In genomic region chr5:35286190-35286589, GRCm38 (mm10) we compare ENCODE assay signal across 22 mouse cellular contexts. TPM values are rescaled to one million over a fixed set of nuclear protein-coding genes. Genes with fewer than 3 reads are reported as not detected.
DNase-seq lines count a peak whose midpoint lies in the region; ATAC-seq and TF ChIP-seq lines count a peak whose summit lies in the region.
"Had no signal": no experiment of that assay in that cellular context is flagged by ENCODE, and none has a peak within 500 bp of the region (broad histone marks: within the 10 kb centered on the region; RNA-seq: fewer than 3 reads in every experiment).

No protein-coding gene starts in this region.

- ATAC-seq in hindbrain, embryonic 11.5 days (ENCODE audit: low FRiP score): no peak
- ATAC-seq in midbrain, embryonic 11.5 days (ENCODE audit: low FRiP score): no peak
- no peak for ATAC-seq in midbrain, embryonic 15.5 days (replicated peaks)
- 0 out of 2 replicates have a peak, but pooled peaks have one; percentile 26 for ATAC-seq in erythroid progenitor cell, adult 5-6 weeks (replicated peaks; ENCODE audit: low FRiP score, poor library complexity, severe bottlenecking)
- ATAC-seq: forebrain, embryonic 14.5 days; hindbrain, postnatal 0 days had no signal

- 77% methylated on average over 5 of the region's 5 CpGs for WGBS in hindbrain, embryonic 10.5 days
- whole genome bisulfite sequencing in hindbrain, embryonic 11.5 days: 71% methylated on average over 5 of the region's 5 CpGs
- WGBS in midbrain, embryonic 11.5 days: 74% methylated on average over 5 of the region's 5 CpGs
- WGBS in midbrain, embryonic 15.5 days: 76% methylated on average over 5 of the region's 5 CpGs

- intact Hi-C loops in gastrocnemius, adult 2 months (cut with DNase I): no loop called here

- TF ChIP-seq CTCF in gastrocnemius, adult 2 months (IDR thresholded peaks at IDR 0.05): no peak

- H3K27me3 ChIP-seq in hindbrain, embryonic 10.5 days (ENCODE audit: insufficient read depth, poor library complexity, severe bottlenecking): peaks cover 38% of the 10 kb centered on the region
- H3K27me3 ChIP-seq in hindbrain, embryonic 11.5 days (ENCODE audit: control insufficient read depth, insufficient read depth, low read length): peaks cover 20% of the 10 kb centered on the region
- peaks cover 13% of the 10 kb centered on the region for H3K27me3 ChIP-seq in midbrain, embryonic 11.5 days (ENCODE audit: control insufficient read depth, insufficient read depth, low read length)
- peaks cover 19% of the 10 kb centered on the region for H3K27me3 ChIP-seq in midbrain, embryonic 15.5 days (replicated peaks)

- DNase-seq in hindbrain, embryonic 10.5 days (ENCODE audit: low spot score): no peak
- DNase-seq in hindbrain, embryonic 11.5 days (ENCODE audit: low spot score): no peak
- peak; percentile 53 for DNase-seq in midbrain, embryonic 11.5 days (ENCODE audit: low spot score, missing footprints)
- no peak for DNase-seq in gastrocnemius, adult 2 months
- DNase-seq in heart, adult 9 months (ENCODE audit: low spot score in 2 of 2): no peak
- DNase-seq: adrenal gland, postnatal 10 days; cerebellum, adult 18-20 months; cerebellum, postnatal 10 days; gastrocnemius, postnatal 25 days; heart, postnatal 36 days had no signal

- 0 out of 2 replicates have a peak overlapping the region, but pooled peaks have one; percentile 19 for H3K27ac ChIP-seq in hindbrain, embryonic 10.5 days
- no peak overlapping the region for H3K27ac ChIP-seq in hindbrain, embryonic 11.5 days (ENCODE audit: low read depth, low read length)
- no peak overlapping the region for H3K27ac ChIP-seq in midbrain, embryonic 11.5 days (ENCODE audit: low read depth, low read length)
- no peak overlapping the region for H3K27ac ChIP-seq in midbrain, embryonic 15.5 days
- H3K27ac ChIP-seq in gastrocnemius, adult 2 months: no peak overlapping the region
- H3K27ac ChIP-seq: embryonic facial prominence, embryonic 10.5 days; forebrain, embryonic 10.5 days; heart, embryonic 13.5 days; hindbrain, embryonic 13.5 days; hindbrain, postnatal 0 days had no signal

- H3K4me2 ChIP-seq in hindbrain, embryonic 11.5 days (replicated peaks; ENCODE audit: low read depth, low read length): no peak overlapping the region
- no peak overlapping the region for H3K4me2 ChIP-seq in midbrain, embryonic 11.5 days
- H3K4me2 ChIP-seq in midbrain, embryonic 15.5 days: no peak overlapping the region
- H3K4me2 ChIP-seq: heart, embryonic 13.5 days; hindbrain, embryonic 13.5 days had no signal

- H3K9me3 ChIP-seq in hindbrain, embryonic 10.5 days: no peaks in the 10 kb centered on the region
- H3K9me3 ChIP-seq in hindbrain, embryonic 11.5 days (ENCODE audit: control insufficient read depth, low read length): no peaks in the 10 kb centered on the region
- no peaks in the 10 kb centered on the region for H3K9me3 ChIP-seq in midbrain, embryonic 11.5 days (ENCODE audit: control insufficient read depth, low read length)
- H3K9me3 ChIP-seq in midbrain, embryonic 15.5 days: no peaks in the 10 kb centered on the region
- H3K9me3 ChIP-seq: embryonic facial prominence, embryonic 10.5 days; forebrain, embryonic 10.5 days; heart, embryonic 13.5 days; hindbrain, embryonic 13.5 days had no signal

- no peak overlapping the region for H3K9ac ChIP-seq in hindbrain, embryonic 11.5 days (ENCODE audit: low read depth, low read length)
- no peak overlapping the region for H3K9ac ChIP-seq in midbrain, embryonic 11.5 days (ENCODE audit: low read length)
- no peak overlapping the region for H3K9ac ChIP-seq in midbrain, embryonic 15.5 days
- H3K9ac ChIP-seq: heart, embryonic 13.5 days; hindbrain, embryonic 13.5 days had no signal

- no peaks in the 10 kb centered on the region for H3K36me3 ChIP-seq in hindbrain, embryonic 10.5 days
- H3K36me3 ChIP-seq in hindbrain, embryonic 11.5 days (ENCODE audit: control insufficient read depth, insufficient read depth, low read length): no peaks in the 10 kb centered on the region
- no peaks in the 10 kb centered on the region for H3K36me3 ChIP-seq in midbrain, embryonic 11.5 days (ENCODE audit: control insufficient read depth, insufficient read depth, low read length)
- H3K36me3 ChIP-seq in midbrain, embryonic 15.5 days (replicated peaks): no peaks in the 10 kb centered on the region
- H3K36me3 ChIP-seq: embryonic facial prominence, embryonic 10.5 days; forebrain, embryonic 10.5 days; heart, embryonic 13.5 days; hindbrain, embryonic 13.5 days had no signal

- H3K4me1 ChIP-seq in hindbrain, embryonic 10.5 days (replicated peaks): 0 out of 2 replicates have a peak, but pooled peaks cover 4% of the 10 kb centered on the region
- no peaks in the 10 kb centered on the region for H3K4me1 ChIP-seq in hindbrain, embryonic 11.5 days (replicated peaks; ENCODE audit: control insufficient read depth, insufficient read depth, low read length)
- H3K4me1 ChIP-seq in midbrain, embryonic 11.5 days (ENCODE audit: control insufficient read depth, insufficient read depth, low read length): no peaks in the 10 kb centered on the region
- no peaks in the 10 kb centered on the region; the same call in 1 of the 2 replicates for H3K4me1 ChIP-seq in midbrain, embryonic 15.5 days

- no peak overlapping the region for H3K4me3 ChIP-seq in hindbrain, embryonic 10.5 days
- no peak overlapping the region for H3K4me3 ChIP-seq in hindbrain, embryonic 11.5 days (ENCODE audit: low read depth, low read length)
- no peak overlapping the region for H3K4me3 ChIP-seq in midbrain, embryonic 11.5 days (ENCODE audit: low read depth, low read length)
- H3K4me3 ChIP-seq in midbrain, embryonic 15.5 days: no peak overlapping the region
- no peak overlapping the region for H3K4me3 ChIP-seq in gastrocnemius, adult 2 months
- H3K4me3 ChIP-seq: embryonic facial prominence, embryonic 10.5 days; forebrain, embryonic 10.5 days; heart, embryonic 13.5 days; hindbrain, embryonic 13.5 days had no signal

RNA-seq across cellular contexts. Expression of gene Adra2c, which starts 8.1 kb away (rescaled TPM):
- polyA plus RNA-seq in hindbrain, embryonic 10.5 days (2016; fragmentation: Nextera tagmentation; extraction: Ambion mirVana): 0.07 TPM in 1 of 2 replicates, not detected in the other
- polyA plus RNA-seq in hindbrain, embryonic 11.5 days (2014; fragmentation: Nextera tagmentation; extraction: Ambion mirVana): 0.06 and 0.07 TPM in 2 replicates
- 0.05 TPM in 1 of 2 replicates, not detected in the other for polyA plus RNA-seq in midbrain, embryonic 11.5 days (2014; fragmentation: Nextera tagmentation; extraction: Ambion mirVana)
- 0.32 and 0.86 TPM in 2 replicates for polyA plus RNA-seq in midbrain, embryonic 15.5 days (2015; fragmentation: Nextera tagmentation; extraction: Ambion mirVana)
- total RNA-seq in erythroid progenitor cell, adult 5-6 weeks (2015; ENCODE audit: low replicate concordance): not detected in 2 replicates
- total RNA-seq in erythroid progenitor cell, adult 5-6 weeks (2017; ENCODE audit: low replicate concordance): not detected in 2 replicates
- total RNA-seq in gastrocnemius, adult 2 months (2021): under 1 TPM; 0.25 to 0.26 TPM
- total RNA-seq: granulocyte monocyte progenitor cell, adult 5-6 weeks; MEL had no signal
- polyA plus RNA-seq: C2C12; embryonic facial prominence, embryonic 10.5 days; forebrain, embryonic 10.5 days; heart, embryonic 13.5 days; heart, postnatal 0 days had no signal
